Mouse (Mus musculus): ENCODE measurements around the gene B830017H08Rik. TPM values are rescaled to one million over a fixed set of nuclear protein-coding genes. Genes with fewer than 3 reads are reported as not detected.

The B830017H08Rik gene
- total RNA-seq (2018; cell fraction: chromatin; rRNA removed), result not detected
- not detected for total RNA-seq (2018; cell fraction: cytosol; rRNA removed)
- total RNA-seq (2018; cell fraction: nucleus; rRNA removed), result not detected
- not detected in 3 replicates for polyA plus RNA-seq (2018)

GRCm38 (mm10) chr16:17832821-17833220, at the start of gene B830017H08Rik:
Gene B830017H08Rik (plus strand): TSS chr16:17833121.
- H3K4me3 ChIP-seq (ENCODE audit: inconsistent target), result no peak within 1 kb of the TSS
- 34% methylated on average over 7 of the region's 7 CpGs for WGBS (ENCODE audit: missing documents)
- H3K27ac ChIP-seq, result no peak within 1 kb of the TSS
- no peaks in the 10 kb centered on the region for H3K36me3 ChIP-seq (ENCODE audit: inconsistent target)
- H3K79me2 ChIP-seq (ENCODE audit: inconsistent target), result no peaks in the 10 kb centered on the region

GRCm38 (mm10) chr16:17785337-17785736, 47.6 kb upstream of the B830017H08Rik start:
- WGBS (ENCODE audit: missing documents), result 82% methylated on average over 3 of the region's 3 CpGs
- H3K4me3 ChIP-seq (ENCODE audit: inconsistent target), result no peak overlapping the region
- no peaks in the 10 kb centered on the region for H3K79me2 ChIP-seq (ENCODE audit: inconsistent target)
- no peak overlapping the region for H3K27ac ChIP-seq
- peaks cover 6% of the 10 kb centered on the region; the same call in 1 of the 2 replicates for H3K36me3 ChIP-seq (ENCODE audit: inconsistent target)

GRCm38 (mm10) chr16:17792728-17793127, 40.2 kb upstream of the B830017H08Rik start:
- H3K36me3 ChIP-seq (ENCODE audit: inconsistent target), result peaks cover 6% of the 10 kb centered on the region; the same call in 1 of the 2 replicates
- no peak overlapping the region for H3K27ac ChIP-seq
- WGBS (ENCODE audit: missing documents), result 96% methylated on average over 3 of the region's 3 CpGs
- H3K79me2 ChIP-seq (ENCODE audit: inconsistent target), result no peaks in the 10 kb centered on the region
- no peak overlapping the region for H3K4me3 ChIP-seq (ENCODE audit: inconsistent target)

- Histone ChIP-seq H3K36me3 (ENCODE audit: inconsistent target) (peaks cover 5% of the 10 kb centered on the region; the same call in 1 of the 2 replicates), H3K27ac (no peak overlapping the region), H3K79me2 (ENCODE audit: inconsistent target) (no peaks in the 10 kb centered on the region), H3K4me3 (ENCODE audit: inconsistent target) (no peak overlapping the region)
- 94% methylated on average over 4 of the region's 4 CpGs for whole genome bisulfite sequencing (ENCODE audit: missing documents)
Observed at GRCm38 (mm10) chr16:17794047-17794446, 38.9 kb upstream of the B830017H08Rik start.

- WGBS (ENCODE audit: missing documents), result 93% methylated on average over 5 of the region's 5 CpGs
- Histone ChIP-seq H3K4me3 (ENCODE audit: inconsistent target) (no peak overlapping the region), H3K36me3 (ENCODE audit: inconsistent target) (no peaks in the 10 kb centered on the region), H3K79me2 (ENCODE audit: inconsistent target) (no peaks in the 10 kb centered on the region), H3K27ac (no peak overlapping the region)
Observed at GRCm38 (mm10) chr16:17795643-17796042, 37.3 kb upstream of the B830017H08Rik start.

GRCm38 (mm10) chr16:17796519-17796918, 36.4 kb upstream of the B830017H08Rik start:
- Histone ChIP-seq H3K27ac (no peak overlapping the region), H3K4me3 (ENCODE audit: inconsistent target) (no peak overlapping the region), H3K36me3 (ENCODE audit: inconsistent target) (no peaks in the 10 kb centered on the region), H3K79me2 (ENCODE audit: inconsistent target) (no peaks in the 10 kb centered on the region)

GRCm38 (mm10) chr16:17796971-17797811, 35.7 kb upstream of the B830017H08Rik start, which contains the start of gene Scarf2:
Gene Scarf2 (plus strand): TSS chr16:17797282.
- WGBS (ENCODE audit: missing documents), result 8% methylated on average over 46 of the region's 81 CpGs
- Histone ChIP-seq H3K27ac (no peak within 1 kb of the TSS), H3K36me3 (ENCODE audit: inconsistent target) (no peaks in the 10 kb centered on the region), H3K79me2 (ENCODE audit: inconsistent target) (no peaks in the 10 kb centered on the region), H3K4me3 (ENCODE audit: inconsistent target) (no peak within 1 kb of the TSS)

- H3K4me3 ChIP-seq (ENCODE audit: inconsistent target), result no peak overlapping the region
- 15% methylated on average over 29 of the region's 29 CpGs for WGBS (ENCODE audit: missing documents)
- H3K79me2 ChIP-seq (ENCODE audit: inconsistent target), result no peaks in the 10 kb centered on the region
- no peak overlapping the region for H3K27ac ChIP-seq
- H3K36me3 ChIP-seq (ENCODE audit: inconsistent target), result no peaks in the 10 kb centered on the region
Observed at GRCm38 (mm10) chr16:17797812-17798311, 35.1 kb upstream of the B830017H08Rik start.

- H3K79me2 ChIP-seq (ENCODE audit: inconsistent target), result no peaks in the 10 kb centered on the region
- no peaks in the 10 kb centered on the region for H3K36me3 ChIP-seq (ENCODE audit: inconsistent target)
- 14% methylated on average over 36 of the region's 45 CpGs for WGBS (ENCODE audit: missing documents)
- no peak overlapping the region for H3K4me3 ChIP-seq (ENCODE audit: inconsistent target)
- H3K27ac ChIP-seq, result no peak overlapping the region
Observed at GRCm38 (mm10) chr16:17798321-17799180, 34.4 kb upstream of the B830017H08Rik start.

- no peak overlapping the region for H3K4me3 ChIP-seq (ENCODE audit: inconsistent target)
- no peaks in the 10 kb centered on the region for H3K79me2 ChIP-seq (ENCODE audit: inconsistent target)
- H3K36me3 ChIP-seq (ENCODE audit: inconsistent target), result no peaks in the 10 kb centered on the region
- no peak overlapping the region for H3K27ac ChIP-seq
Observed at GRCm38 (mm10) chr16:17799584-17799983, 33.3 kb upstream of the B830017H08Rik start.

- no peaks in the 10 kb centered on the region for H3K36me3 ChIP-seq (ENCODE audit: inconsistent target)
- H3K27ac ChIP-seq, result no peak overlapping the region
- no peaks in the 10 kb centered on the region for H3K79me2 ChIP-seq (ENCODE audit: inconsistent target)
- 22% methylated on average over 7 of the region's 7 CpGs for WGBS (ENCODE audit: missing documents)
- H3K4me3 ChIP-seq (ENCODE audit: inconsistent target), result no peak overlapping the region
Observed at GRCm38 (mm10) chr16:17801777-17802455, 31.0 kb upstream of the B830017H08Rik start.

GRCm38 (mm10) chr16:17802456-17802838, 30.5 kb upstream of the B830017H08Rik start:
- Histone ChIP-seq H3K79me2 (ENCODE audit: inconsistent target) (no peaks in the 10 kb centered on the region), H3K4me3 (ENCODE audit: inconsistent target) (no peak overlapping the region), H3K36me3 (ENCODE audit: inconsistent target) (no peaks in the 10 kb centered on the region), H3K27ac (no peak overlapping the region)
- 21% methylated on average over 18 of the region's 18 CpGs for WGBS (ENCODE audit: missing documents)

GRCm38 (mm10) chr16:17802839-17803674, 29.9 kb upstream of the B830017H08Rik start:
- WGBS (ENCODE audit: missing documents), result 2% methylated on average over 83 of the region's 83 CpGs
- no peaks in the 10 kb centered on the region for H3K36me3 ChIP-seq (ENCODE audit: inconsistent target)
- H3K27ac ChIP-seq, result no peak overlapping the region
- no peak overlapping the region for H3K4me3 ChIP-seq (ENCODE audit: inconsistent target)
- no peaks in the 10 kb centered on the region for H3K79me2 ChIP-seq (ENCODE audit: inconsistent target)
